Mouse (Mus musculus) embryonic stem cell, embryonic (primary cell): ENCODE data around the gene Stat4.

Experiments used
- CTCF ChIA-PET, 4 experiments: fragments of 300-600 bp in 2 of 4; fragments of 350-600 bp in 2 of 4; sonication (Branson Sonifier 250); formaldehyde crosslinking; loops; one replicate each; lab custom pipeline; 2022; ENCODE audit warnings: inconsistent platforms in 2 of 4; lab: Charles Lee
- POLR2A ChIA-PET, 4 experiments: fragments of 300-600 bp in 2 of 4; fragments of 350-600 bp in 2 of 4; sonication (Branson Sonifier 250); formaldehyde crosslinking; loops; one replicate each; lab custom pipeline; 2022; ENCODE audit warnings: antibody characterized with exemption in 4 of 4, inconsistent platforms in 1 of 4; lab: Charles Lee

The Stat4 gene

DNA sequence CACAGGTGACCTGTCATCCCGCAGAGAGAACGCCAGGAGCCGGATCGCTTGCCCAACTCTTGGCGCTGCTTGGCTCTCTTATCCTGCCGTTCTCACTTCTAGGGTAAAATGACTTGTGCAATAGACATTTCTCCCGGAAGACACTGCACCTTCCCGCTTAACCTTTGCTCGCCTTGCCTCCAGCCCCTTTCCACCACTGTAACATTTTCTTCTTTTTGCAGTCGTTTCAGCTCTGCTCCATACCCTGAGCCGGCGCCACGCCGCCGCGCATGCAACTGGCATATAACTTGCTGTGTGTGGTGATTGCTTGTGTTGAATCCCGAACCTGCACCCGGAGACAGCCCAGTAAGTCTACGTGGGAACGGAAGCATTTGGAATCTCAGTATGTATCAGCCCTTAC is 132.7 kb downstream of the Stat4 start:
- CTCF ChIA-PET: interaction anchor here in 2 of 4 experiments (0.7 to 1.6 kb wide), 4 partner anchors 19 to 830 kb away, joined by 3 to 6 read pairs (median 4); no protein-coding TSS in a partner anchor

DNA sequence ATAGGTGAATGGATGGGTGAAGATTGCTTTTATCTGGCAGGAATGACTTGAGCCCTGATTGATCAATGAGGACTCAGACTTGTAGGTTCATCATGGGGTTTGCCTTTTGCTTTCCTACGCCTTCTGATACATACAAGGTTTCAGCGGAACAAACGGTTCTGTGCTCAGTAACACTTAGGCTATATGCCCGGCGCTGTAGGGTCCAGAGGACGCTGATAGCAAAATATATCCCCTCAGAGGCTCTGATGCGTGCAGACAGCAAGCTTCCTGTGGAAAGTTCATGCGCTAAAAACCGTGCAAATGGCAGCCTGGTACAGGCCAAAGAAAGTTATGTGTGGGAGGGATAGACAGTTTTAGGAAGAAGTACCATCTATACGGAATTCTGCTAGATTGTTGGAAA is 133.2 kb downstream of the Stat4 start:
- CTCF ChIA-PET: interaction anchor here in 1 of 4 experiments (1.1 kb wide), 1 partner anchor 21 kb away, joined by 5 read pairs; no protein-coding TSS in a partner anchor
- POLR2A ChIA-PET: interaction anchor here in 1 of 4 experiments (1.2 kb wide), 1 partner anchor 16 kb away, joined by 3 read pairs; no protein-coding TSS in a partner anchor

More for the DNA sequence above, 132.7 kb downstream of the Stat4 start:
- POLR2A ChIA-PET: interaction anchor here (0.7 to 1.6 kb wide), 11 partner anchors 12 to 114 kb away, joined by 3 to 23 read pairs (median 4); partner anchors contain the start of gene Gls (in 4 of the 4)

GRCm38 (mm10) chr1:52121052-52121451 is 134.1 kb downstream of the Stat4 start:
- ChIA-PET CTCF (no interaction called here), POLR2A (interaction anchor here in 3 of 4 experiments (0.7 to 0.9 kb wide), 3 partner anchors 16 to 1152 kb away, joined by 3 to 4 read pairs (median 4); no protein-coding TSS in a partner anchor)

DNA sequence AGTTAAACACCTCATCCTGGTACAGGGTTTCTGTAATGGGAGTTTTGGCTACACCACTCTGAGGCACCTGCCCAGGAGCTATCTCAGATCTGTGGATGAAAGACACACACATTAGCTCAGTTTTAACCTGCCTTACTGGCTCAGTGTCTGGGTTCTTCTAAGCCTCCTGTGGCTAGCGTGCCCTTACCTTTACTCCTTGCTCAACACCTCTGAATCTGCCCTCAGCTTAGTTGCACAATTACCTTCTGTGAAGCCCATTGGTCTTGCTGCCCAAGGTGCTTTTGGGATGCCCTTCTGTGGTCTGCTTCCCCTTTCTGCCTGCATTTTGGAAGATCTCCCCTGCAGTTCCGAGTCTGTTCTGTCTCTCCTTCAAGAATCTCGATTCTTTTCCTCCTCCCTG is 137.9 kb downstream of the Stat4 start:
- ChIA-PET CTCF (interaction anchor here in 1 of 4 experiments (0.9 kb wide), 1 partner anchor 11 kb away, joined by 3 read pairs; no protein-coding TSS in a partner anchor), POLR2A (interaction anchor here in 1 of 4 experiments (1.0 kb wide), 1 partner anchor 11 kb away, joined by 3 read pairs; no protein-coding TSS in a partner anchor)

- ChIA-PET POLR2A (interaction anchor here in 2 of 4 experiments (0.7 to 1.5 kb wide), 3 partner anchors 19 to 106 kb away, joined by 3 to 4 read pairs (median 4); partner anchors contain the start of gene Gls (in 2 of the 2)), CTCF (interaction anchor here in 1 of 4 experiments (1.0 kb wide), 1 partner anchor 14 kb away, joined by 4 read pairs; no protein-coding TSS in a partner anchor)
Measured at GRCm38 (mm10) chr1:52127350-52127749, 140.4 kb downstream of the Stat4 start.

- CTCF ChIA-PET: no interaction called here
- POLR2A ChIA-PET: interaction anchor here in 1 of 4 experiments (0.8 kb wide), 1 partner anchor 12 kb away, joined by 3 read pairs; no protein-coding TSS in a partner anchor
Measured at GRCm38 (mm10) chr1:52129794-52130193, 142.8 kb downstream of the Stat4 start.

- CTCF ChIA-PET: interaction anchor here in 3 of 4 experiments (0.6 to 1.8 kb wide), 6 partner anchors 10 to 31 kb away, joined by 3 to 5 read pairs (median 4); no protein-coding TSS in a partner anchor
Measured at GRCm38 (mm10) chr1:52131787-52132377, 144.9 kb downstream of the Stat4 start.

GRCm38 (mm10) chr1:52133254-52133653 is 146.3 kb downstream of the Stat4 start:
- POLR2A ChIA-PET: no interaction called here

More at GRCm38 (mm10) chr1:52131787-52132377, 144.9 kb downstream of the Stat4 start:
- POLR2A ChIA-PET: interaction anchor here in 1 of 4 experiments (0.9 to 1.6 kb wide), 3 partner anchors 13 to 101 kb away, joined by 3 to 4 read pairs (median 3); partner anchors contain the start of genes Gls and Stat1

DNA sequence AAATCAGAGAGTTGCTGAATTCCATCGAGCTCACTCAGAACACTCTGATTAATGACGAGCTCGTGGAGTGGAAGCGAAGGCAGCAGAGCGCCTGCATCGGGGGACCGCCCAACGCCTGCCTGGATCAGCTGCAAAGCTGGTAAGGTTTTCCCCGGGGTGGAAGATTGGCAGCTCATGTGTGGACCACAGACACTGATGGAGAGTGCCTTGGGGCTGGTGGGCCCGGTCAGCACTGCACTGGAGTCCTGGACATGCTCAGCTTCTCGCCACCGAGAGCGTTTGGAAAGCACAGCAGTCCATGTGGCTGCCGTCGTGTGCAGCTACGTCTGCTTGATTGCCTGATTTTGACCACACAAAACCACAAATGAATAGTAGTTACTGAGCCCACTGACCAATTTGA is 150.3 kb downstream of the Stat4 start:
- POLR2A ChIA-PET: interaction anchor here in 2 of 4 experiments (0.6 to 1.3 kb wide), 4 partner anchors 12 to 96 kb away, joined by 3 to 4 read pairs (median 4); partner anchors contain the start of gene Gls (in 1 of the 2)
- CTCF ChIA-PET: interaction anchor here in 1 of 4 experiments (1.6 kb wide), 1 partner anchor 10 kb away, joined by 5 read pairs; no protein-coding TSS in a partner anchor

More at GRCm38 (mm10) chr1:52133254-52133653, 146.3 kb downstream of the Stat4 start:
- CTCF ChIA-PET: no interaction called here

GRCm38 (mm10) chr1:52140534-52140933 is 153.6 kb downstream of the Stat4 start:
- CTCF ChIA-PET: interaction anchor here in 1 of 4 experiments (1.4 kb wide), 1 partner anchor 9 kb away, joined by 3 read pairs; no protein-coding TSS in a partner anchor
- POLR2A ChIA-PET: interaction anchor here in 1 of 4 experiments (0.6 kb wide), 2 partner anchors 43 to 81 kb away, joined by 4 read pairs; no protein-coding TSS in a partner anchor

GRCm38 (mm10) chr1:52141482-52141881 is 154.5 kb downstream of the Stat4 start:
- POLR2A ChIA-PET: interaction anchor here in 1 of 4 experiments (1.0 to 1.3 kb wide), 2 partner anchors 11 to 13 kb away, joined by 3 read pairs; no protein-coding TSS in a partner anchor
- CTCF ChIA-PET: interaction anchor here in 2 of 4 experiments (0.8 to 1.4 kb wide), 2 partner anchors 10 to 100 kb away, joined by 3 read pairs; no protein-coding TSS in a partner anchor

- ChIA-PET CTCF (interaction anchor here in 1 of 4 experiments (1.4 kb wide), 1 partner anchor 10 kb away, joined by 3 read pairs; no protein-coding TSS in a partner anchor), POLR2A (interaction anchor here in 1 of 4 experiments (1.0 to 1.3 kb wide), 2 partner anchors 12 kb away, joined by 3 read pairs; no protein-coding TSS in a partner anchor)
Measured at GRCm38 (mm10) chr1:52142117-52142516, 155.2 kb downstream of the Stat4 start.

GRCm38 (mm10) chr1:52143191-52143590 is 156.2 kb downstream of the Stat4 start:
- POLR2A ChIA-PET: interaction anchor here in 2 of 4 experiments (1.1 to 1.3 kb wide), 3 partner anchors 24 to 90 kb away, joined by 3 to 4 read pairs (median 3); partner anchors contain the start of genes Gls (in 1 of the 2) and Stat1 (in 1 of the 2)
- CTCF ChIA-PET: no interaction called here

DNA sequence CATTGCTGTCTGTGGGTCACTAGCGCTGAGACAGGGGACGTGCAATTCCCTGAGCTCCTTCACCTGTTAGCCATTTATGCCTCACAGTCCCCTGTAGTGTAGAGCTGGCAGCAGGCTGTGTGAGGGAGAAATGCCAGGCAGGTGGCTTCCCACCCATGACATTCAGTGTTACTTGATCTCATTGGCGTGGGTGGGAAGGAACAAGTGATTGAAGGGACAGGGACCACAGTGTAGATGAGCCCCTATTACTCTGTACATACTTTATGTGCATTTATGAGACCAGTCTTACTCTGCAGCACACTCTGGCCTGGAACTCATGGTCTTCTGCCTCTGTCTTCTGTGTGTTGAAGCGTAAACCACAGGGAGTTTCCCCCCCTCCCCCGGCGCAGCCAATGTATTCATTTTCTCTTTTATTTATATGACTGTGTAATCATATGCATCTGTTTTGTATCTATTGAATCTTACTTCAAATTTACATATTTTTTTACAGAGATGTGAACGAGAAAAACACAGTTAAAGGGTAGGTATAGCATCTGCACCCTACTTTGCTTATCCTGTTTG is 156.7 kb downstream of the Stat4 start:
- CTCF ChIA-PET: no interaction called here

DNA sequence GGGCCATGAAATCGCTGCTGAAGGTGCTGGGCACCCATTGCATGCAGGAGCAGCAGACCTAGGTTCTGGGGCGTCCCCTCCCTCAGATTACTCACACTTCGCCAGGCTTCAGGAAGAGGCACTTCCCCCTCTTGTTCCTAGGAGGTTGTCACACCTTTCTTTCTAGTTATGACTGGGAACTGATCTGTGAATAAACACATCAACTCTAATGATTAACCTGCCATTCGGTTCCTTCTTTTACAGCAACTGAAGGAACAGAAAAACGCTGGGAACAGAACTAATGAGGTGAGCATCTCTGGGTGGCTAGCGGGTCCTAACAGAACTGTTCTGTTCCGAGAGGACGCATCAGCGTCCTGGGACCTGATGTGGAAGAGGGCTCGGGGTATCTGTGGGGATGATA is 158.0 kb downstream of the Stat4 start:
- POLR2A ChIA-PET: no interaction called here
- CTCF ChIA-PET: no interaction called here

More for the DNA sequence above, 156.7 kb downstream of the Stat4 start:
- POLR2A ChIA-PET: interaction anchor here in 2 of 4 experiments (1.1 to 1.3 kb wide), 3 partner anchors 25 to 89 kb away, joined by 3 to 4 read pairs (median 3); partner anchors contain the start of genes Gls (in 1 of the 2) and Stat1 (in 1 of the 2)

DNA sequence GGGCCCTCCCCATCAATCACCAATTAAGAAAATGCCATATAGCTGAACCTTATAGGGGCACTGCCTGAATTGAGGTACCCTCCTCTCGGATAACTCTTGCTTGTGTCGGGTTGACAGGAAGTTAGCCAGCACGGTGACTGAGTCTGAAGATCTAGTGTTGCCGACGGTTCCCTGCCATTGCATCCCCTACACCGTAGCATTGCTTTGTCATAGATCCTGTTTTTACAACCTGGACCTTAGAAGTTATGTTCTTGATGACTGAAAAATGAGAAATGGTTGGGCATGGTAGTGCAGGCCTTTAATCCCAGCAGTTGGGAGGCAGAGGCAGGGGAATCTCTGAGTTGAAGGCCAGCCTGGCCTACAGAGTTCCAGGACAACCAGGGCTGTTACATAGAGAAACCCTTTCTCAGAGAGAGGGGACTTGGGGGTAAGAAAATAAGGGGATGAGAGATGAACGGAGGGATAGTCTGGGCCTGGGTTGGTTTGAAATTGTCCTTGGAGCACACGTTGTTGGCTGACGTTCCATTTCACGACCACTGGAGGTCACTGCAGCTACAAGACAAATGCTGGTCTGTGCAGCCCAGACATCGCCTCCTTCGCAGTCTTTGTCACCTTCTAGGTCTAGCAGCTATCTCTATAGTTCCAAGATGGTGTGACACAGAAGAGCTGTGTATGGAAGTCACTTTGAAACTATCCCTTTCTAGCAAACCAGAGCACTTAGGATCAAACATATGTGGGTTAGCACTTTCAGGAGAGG is 159.4 kb downstream of the Stat4 start:
- ChIA-PET CTCF (interaction anchor here (0.6 to 2.0 kb wide), 18 partner anchors 10 to 288 kb away, joined by 3 to 7 read pairs (median 4); partner anchors contain the start of gene Stat1 (in 1 of the 4)), POLR2A (interaction anchor here in 2 of 4 experiments (0.6 to 1.7 kb wide), 9 partner anchors 8 to 668 kb away, joined by 3 to 11 read pairs (median 4); partner anchors contain the start of genes Gls (in 2 of the 2), Nabp1 (in 1 of the 2) and Stat1 (in 1 of the 2))

GRCm38 (mm10) chr1:52147431-52147830 is 160.5 kb downstream of the Stat4 start:
- ChIA-PET POLR2A (interaction anchor here in 2 of 4 experiments (0.6 to 1.7 kb wide), 6 partner anchors 9 to 1711 kb away, joined by 3 to 11 read pairs (median 4); partner anchors contain the start of gene Gls (in 2 of the 2)), CTCF (interaction anchor here (0.6 to 2.0 kb wide), 16 partner anchors 9 to 167 kb away, joined by 3 to 7 read pairs (median 4); partner anchors contain the start of gene Stat1 (in 1 of the 4))
